Mouse (Mus musculus) bone marrow, adult 2 months (tissue): Measurements from ENCODE around the gene Cadm3. TPM values are rescaled to one million over a fixed set of nuclear protein-coding genes. Genes with fewer than 3 reads are reported as not detected.

Source experiments
- H3K27ac ChIP-seq: fragments of 200-500 bp; 2 replicates; pipeline ENCODE4 v1.5.1; 2012; ENCODE audit warnings: low read depth, mild to moderate bottlenecking, control low read depth, inconsistent platforms, low read length; ENCODE audit not compliant: control insufficient read depth, poor library complexity, insufficient read depth
- H3K4me1 ChIP-seq: fragments of 200-500 bp; 2 replicates; pipeline ENCODE4 v1.6.1; 2011; ENCODE audit warnings: low read length; ENCODE audit not compliant: control insufficient read depth, insufficient read depth
- H3K4me3 ChIP-seq: fragments of 200-500 bp; replicated peaks from 2 replicates; pipeline ENCODE3; 2011; ENCODE audit warnings: mild to moderate bottlenecking, low read depth, low read length, control low read depth; ENCODE audit not compliant: control insufficient read depth
- CTCF ChIP-seq: fragments of 200-500 bp; IDR thresholded peaks from 2 replicates; pipeline ENCODE4 v1.5.1; 2011; ENCODE audit warnings: low read length, control low read depth; ENCODE audit not compliant: control insufficient read depth, insufficient read depth
- POLR2A ChIP-seq: fragments of 200-500 bp; IDR thresholded peaks from 2 replicates; pipeline ENCODE4 v1.6.1; 2011; ENCODE audit warnings: low read depth, mild to moderate bottlenecking, control low read depth, low read length, borderline replicate concordance; ENCODE audit not compliant: control insufficient read depth
- WGBS: fragments of 180-500 bp; shearing (Covaris S2); methylation state at CpG from one replicate; pipeline ENCODE4 v1.1.7; 2018; 5-methylcytosine and 5-hydroxymethylcytosine counted together
- polyA plus RNA-seq: library from polyadenylated mRNA; stranded (reverse); fragments of >200 nt; gene quantifications from 2 replicates; pipeline ENCODE4 v1.2.4, GENCODE M21; 2011; ENCODE audit warnings: low replicate concordance; ENCODE audit not compliant: missing spikeins, insufficient read depth, insufficient read length

Cadm3 gene
- polyA plus RNA-seq, 1 experiment: 1.7 TPM

DNA sequence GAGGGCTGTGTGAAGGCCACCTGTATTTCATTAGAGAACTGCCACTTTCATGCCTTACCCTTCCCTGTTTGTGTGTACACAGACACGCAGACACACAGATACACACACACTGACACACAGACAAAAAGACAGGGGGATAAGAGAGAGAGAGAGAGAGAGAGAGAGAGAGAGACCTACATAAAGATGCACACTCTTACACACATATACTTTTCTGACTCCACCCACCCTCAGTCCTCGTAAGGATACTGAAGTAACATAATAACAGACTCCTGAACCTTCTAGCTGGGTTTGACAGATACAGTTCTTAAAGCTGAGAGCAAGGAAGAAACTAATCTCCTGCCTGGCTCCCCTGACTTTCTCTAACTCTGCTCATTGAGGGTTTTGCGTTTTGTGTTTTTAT, 21.9 kb upstream of the Cadm3 start:
- no peak overlapping the region for H3K27ac ChIP-seq
- WGBS: 41% methylated on average over 3 of the region's 3 CpGs
- H3K4me3 ChIP-seq: no peak overlapping the region
- TF ChIP-seq CTCF: no peak
- TF ChIP-seq POLR2A: no peak
- no peaks in the 10 kb centered on the region for H3K4me1 ChIP-seq

DNA sequence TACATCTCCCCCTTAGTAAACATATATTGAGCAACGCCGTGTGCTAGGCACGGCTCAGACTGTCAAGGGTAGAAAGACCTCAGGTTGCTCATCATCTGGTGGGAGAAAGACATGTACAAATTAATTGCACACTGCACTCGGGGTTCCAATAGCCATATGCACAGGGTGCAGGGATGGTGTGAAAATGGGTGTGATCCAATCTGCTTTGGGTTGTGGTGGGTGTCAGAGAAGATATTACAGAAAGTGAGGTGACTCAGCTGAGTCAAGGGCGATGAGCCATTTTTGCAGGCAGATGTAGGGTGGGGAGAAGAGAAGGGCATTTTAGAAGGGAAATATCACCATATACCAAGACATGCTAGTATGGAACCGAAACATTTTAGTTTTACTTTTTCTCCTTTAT, 13.9 kb upstream of the Cadm3 start:
- Histone ChIP-seq H3K4me3 (no peak overlapping the region), H3K4me1 (no peaks in the 10 kb centered on the region), H3K27ac (no peak overlapping the region)
- 76% methylated on average over 6 of the region's 6 CpGs for WGBS
- TF ChIP-seq CTCF (no peak), POLR2A (no peak)

DNA sequence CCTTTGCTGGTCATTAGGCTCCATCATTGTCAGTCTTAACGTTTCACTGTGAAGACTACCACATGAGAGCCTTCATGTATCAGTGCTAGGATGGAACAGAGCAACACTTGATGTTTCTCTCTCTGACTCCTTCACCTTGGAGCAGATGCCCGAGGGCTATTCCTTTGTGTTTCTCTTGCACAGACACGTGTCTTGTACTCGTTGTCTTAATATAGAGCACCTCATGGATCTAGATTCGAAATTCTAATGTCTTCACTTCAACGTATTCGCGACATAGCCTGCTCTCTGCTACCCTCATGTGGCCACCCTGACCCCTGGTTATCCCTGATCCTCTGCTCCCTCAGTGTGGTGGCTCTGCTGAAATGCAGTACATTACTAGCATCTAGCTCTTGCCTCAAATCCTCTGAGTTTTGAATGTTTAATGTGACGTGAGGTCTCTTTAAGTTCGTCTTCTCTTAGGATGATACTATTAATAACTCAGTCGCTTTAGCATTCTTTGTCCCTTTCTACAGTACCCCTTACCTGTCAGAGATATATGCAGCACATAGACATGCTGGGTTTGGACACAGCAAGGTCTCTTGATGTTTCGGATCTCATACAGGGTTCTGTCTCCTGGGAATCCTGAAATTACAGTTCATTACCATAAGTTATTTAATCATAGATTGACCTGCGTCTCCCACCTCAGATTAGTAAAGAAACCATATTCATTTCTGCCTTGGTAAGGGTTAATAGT, 10.1 kb upstream of the Cadm3 start:
- H3K4me3 ChIP-seq: no peak overlapping the region
- H3K27ac ChIP-seq: no peak overlapping the region
- no peaks in the 10 kb centered on the region for H3K4me1 ChIP-seq
- peak; percentile 75 for TF ChIP-seq CTCF
- TF ChIP-seq POLR2A: no peak
- WGBS: 22% methylated on average over 13 of the region's 13 CpGs

GRCm38 (mm10) chr1:173374020-173374419, 6.5 kb upstream of the Cadm3 start:
- Histone ChIP-seq H3K4me1 (no peaks in the 10 kb centered on the region), H3K27ac (no peak overlapping the region), H3K4me3 (no peak overlapping the region)
- TF ChIP-seq CTCF (no peak), POLR2A (no peak)
- WGBS: 4% methylated on average over 7 of the region's 7 CpGs

GRCm38 (mm10) chr1:173371586-173371985, 4.1 kb upstream of the Cadm3 start:
- TF ChIP-seq POLR2A (no peak), CTCF (no peak)
- no peak overlapping the region for H3K27ac ChIP-seq
- H3K4me1 ChIP-seq: peaks cover 1% of the 10 kb centered on the region; the same call in 1 of the 2 replicates
- H3K4me3 ChIP-seq: no peak overlapping the region
- 71% methylated on average over 6 of the region's 6 CpGs for WGBS

GRCm38 (mm10) chr1:173370456-173370855, 3.0 kb upstream of the Cadm3 start:
- 69% methylated on average over 6 of the region's 6 CpGs for WGBS
- TF ChIP-seq CTCF (no peak), POLR2A (no peak)
- H3K4me3 ChIP-seq: no peak overlapping the region
- peaks cover 1% of the 10 kb centered on the region; the same call in 1 of the 2 replicates for H3K4me1 ChIP-seq
- no peak overlapping the region for H3K27ac ChIP-seq

DNA sequence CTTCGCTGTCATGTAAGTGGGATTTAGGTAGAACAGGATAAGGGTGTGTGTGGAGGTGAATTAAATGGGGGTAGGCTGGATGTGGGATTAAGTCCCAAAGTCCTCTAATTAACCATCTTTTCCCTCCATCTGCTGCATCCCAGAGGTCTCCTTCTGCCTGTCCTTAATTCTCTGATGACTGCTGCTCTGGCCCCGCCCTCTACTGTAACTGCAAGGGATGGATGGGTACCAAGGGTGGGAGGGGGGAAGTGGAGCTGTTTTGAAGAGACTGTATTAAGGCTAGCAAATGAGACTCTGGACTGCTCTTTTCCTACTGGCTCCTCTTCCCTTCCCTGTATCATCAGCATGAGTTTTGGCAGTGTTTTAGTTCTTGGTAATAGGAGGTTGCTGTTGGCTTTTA, 2.1 kb upstream of the Cadm3 start:
- Histone ChIP-seq H3K27ac (no peak overlapping the region), H3K4me1 (peaks cover 1% of the 10 kb centered on the region; the same call in 1 of the 2 replicates), H3K4me3 (no peak overlapping the region)
- no peak for TF ChIP-seq CTCF
- TF ChIP-seq POLR2A: no peak
- WGBS: 56% methylated on average over 2 of the region's 2 CpGs

DNA sequence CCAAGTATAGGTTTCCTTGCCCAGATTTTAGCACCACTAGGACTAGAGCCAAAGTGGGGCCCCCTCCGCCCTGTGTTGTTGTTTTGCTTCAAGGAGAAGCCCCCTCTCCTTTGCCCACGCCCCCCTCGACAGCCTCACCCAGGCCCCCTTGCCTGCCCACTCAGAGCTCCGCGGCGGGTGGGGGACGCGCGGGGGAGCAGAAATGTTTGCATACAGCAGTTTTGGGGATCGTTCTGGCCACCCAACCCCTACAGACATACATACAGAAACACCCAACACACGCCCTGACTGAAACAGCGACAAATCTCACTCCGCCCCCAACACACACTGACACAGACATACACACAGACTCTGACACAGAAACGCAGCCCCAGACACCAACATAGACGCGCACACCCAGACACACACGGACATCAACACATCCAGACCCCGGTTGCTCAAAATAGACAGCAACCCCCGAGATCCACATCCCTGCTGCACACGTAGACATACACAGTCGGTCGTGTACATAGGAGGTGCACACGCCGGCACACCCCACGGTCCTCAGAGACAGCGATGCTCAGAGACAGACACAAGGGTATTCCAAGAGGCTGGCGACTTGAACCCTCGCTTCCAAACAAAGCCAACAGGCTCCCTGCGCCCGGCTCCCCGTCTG, 667 bp downstream of the Cadm3 start:
- WGBS: 1% methylated on average over 31 of the region's 31 CpGs
- TF ChIP-seq CTCF (no peak), POLR2A (no peak)
- Histone ChIP-seq H3K4me1 (peaks cover 1% of the 10 kb centered on the region; the same call in 1 of the 2 replicates), H3K27ac (no peak overlapping the region), H3K4me3 (no peak overlapping the region)
